Mouse (Mus musculus) ES-CJ7 (cell line): ENCODE data around the gene Sfpq.
"Not testable (repeated sequence)": the region's sequence is repeated elsewhere in the genome, so short reads cannot be mapped to it uniquely, and the experiment has no call there.

ENCODE experiments used
- DNase-seq: peaks from one replicate; pipeline ENCODE4 v3.0.0; 2011; ENCODE audit warnings: low read depth, low spot score

The Sfpq gene

DNA sequence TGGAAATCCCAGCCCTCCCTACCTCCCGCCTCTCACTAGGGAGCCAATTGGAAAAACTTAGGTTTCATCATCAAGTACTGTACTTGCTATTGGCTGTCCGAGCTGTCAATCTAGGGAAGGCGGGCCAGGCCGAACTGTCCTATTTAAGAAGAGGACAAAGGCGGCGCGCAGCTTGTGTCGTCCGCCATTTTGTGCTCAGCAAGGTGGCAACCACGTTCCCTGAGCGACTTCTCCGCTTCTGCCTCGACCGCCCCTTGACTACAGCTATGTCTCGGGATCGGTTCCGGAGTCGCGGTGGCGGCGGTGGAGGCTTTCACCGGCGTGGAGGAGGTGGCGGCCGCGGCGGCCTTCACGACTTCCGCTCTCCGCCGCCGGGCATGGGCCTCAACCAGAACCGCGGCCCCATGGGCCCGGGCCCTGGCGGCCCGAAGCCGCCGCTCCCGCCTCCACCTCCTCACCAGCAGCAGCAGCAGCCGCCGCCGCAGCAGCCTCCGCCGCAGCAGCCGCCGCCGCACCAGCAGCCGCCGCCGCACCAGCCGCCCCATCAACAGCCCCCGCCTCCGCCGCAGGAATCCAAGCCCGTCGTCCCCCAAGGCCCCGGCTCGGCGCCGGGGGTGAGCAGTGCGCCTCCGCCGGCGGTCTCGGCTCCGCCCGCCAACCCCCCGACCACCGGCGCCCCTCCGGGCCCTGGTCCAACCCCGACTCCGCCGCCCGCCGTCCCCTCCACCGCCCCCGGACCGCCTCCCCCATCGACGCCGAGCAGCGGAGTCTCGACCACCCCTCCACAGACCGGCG is at the start of gene Sfpq:
TSS of gene Sfpq (plus strand) at position 174 of the 795 bp plus-strand sequence.
- DNase-seq, result peak; percentile 99

DNA sequence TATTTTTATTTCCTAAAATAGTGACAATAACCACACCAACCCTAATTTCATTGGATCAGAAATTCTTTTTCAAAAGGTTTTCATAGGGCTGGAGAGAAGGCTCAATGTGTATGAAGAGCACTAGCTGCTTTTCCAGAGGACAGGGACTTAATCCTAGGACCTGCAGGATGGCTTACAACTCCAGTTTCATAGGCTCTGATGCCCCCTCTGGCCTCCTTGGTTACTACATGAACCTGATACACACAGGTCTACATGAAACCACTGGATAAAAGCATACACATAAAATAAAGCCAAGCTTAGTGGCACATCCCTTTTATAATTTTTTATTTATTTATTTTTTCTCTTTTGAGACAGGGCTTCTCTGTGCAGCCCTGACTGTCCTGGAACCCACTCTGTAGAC is 43.7 kb upstream of the Sfpq start:
- DNase-seq, result peak; percentile 81

DNA sequence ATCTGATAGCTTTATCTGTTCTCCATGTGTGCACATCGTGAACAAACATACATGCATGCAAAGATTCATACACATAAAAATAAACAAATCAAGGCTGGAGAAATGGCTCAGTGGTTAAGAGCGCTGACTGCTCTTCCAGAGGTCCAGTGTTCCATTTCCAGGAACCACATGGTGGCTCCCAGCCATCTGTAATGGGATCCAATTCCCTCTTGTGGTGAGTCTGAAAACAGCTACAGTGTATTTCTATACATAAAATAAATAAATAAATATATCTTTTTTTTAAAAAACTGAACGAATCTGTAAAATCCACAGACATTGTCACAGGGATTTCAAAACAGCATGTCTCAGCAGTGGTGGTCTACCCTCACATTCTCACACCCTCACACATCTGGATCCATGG is 42.4 kb upstream of the Sfpq start:
- peak; percentile 38 for DNase-seq

DNA sequence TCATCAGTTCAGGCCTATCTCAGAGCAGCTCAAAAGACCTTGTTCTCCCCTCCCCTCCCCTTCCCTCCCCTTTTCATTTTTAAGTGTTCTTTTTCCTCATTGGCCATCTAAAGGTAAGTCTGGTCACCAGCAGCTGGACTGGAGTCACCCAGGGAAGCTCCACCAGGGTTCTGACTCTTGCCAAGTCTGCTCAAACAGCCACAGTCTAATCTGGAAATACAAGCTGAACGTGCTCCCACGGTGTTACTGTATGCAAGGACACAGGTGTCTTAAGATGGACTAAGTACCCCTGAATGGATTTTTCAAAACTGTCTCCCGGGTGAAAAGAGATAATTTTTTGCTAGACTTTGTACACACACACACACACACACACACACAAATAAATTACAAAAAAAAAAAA is 37.8 kb upstream of the Sfpq start:
- DNase-seq, result peak; percentile 36

DNA sequence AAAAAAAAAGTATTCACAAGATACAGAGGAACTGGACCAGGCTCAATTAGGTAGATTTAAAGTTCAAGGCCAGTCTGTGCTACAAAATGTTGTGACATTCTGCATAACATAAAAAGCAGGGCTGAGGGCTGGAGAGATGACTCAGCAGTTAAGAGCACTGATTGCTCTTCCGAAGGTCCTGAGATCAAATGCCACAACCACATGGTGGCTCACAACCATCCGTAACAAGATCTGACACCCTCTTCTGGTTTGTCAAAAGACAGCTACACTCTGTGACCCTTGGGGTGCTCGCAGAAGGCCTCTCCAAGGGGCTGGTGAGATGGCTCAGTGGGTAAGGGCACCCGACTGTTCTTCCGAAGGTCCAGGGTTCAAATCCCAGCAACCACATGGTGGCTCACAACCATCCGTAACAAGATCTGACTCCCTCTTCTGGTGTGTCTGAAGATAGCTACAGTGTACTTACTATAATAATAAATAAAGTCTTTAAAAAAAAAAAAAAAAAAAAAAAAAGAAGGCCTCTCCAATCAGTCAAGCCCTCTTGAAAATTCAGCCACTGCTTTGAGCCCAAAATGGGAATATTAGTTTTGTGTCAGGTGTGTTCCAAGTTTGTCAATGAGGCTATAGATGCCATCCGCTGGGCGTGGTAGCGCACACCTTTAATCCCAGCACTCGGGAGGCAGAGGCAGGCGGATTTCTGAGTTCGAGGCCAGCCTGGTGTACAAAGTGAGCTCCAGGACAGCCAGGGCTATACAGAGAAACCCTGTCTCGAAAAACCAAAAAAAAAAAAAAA is 37.2 kb upstream of the Sfpq start:
- DNase-seq, result peak; percentile 87

DNA sequence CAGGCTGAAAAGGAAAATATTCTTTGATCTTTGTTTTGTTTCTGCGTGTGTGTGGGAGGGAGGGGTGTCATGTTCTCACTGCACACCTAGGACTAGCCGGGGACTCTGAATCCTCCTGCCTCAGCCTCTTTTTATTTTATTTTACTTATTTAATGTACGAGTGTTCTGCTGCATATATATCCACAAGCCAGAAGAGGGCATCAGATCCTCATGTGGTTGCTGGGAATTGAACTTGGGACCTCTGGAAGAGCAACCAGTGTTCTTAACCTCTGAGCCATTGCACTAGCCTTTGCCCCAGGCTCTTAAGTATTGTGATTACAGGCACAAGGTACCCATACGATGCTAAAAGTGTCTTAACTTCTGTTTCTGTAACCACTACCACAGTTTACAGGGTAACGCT is 34.4 kb upstream of the Sfpq start:
- peak; percentile 54 for DNase-seq

DNA sequence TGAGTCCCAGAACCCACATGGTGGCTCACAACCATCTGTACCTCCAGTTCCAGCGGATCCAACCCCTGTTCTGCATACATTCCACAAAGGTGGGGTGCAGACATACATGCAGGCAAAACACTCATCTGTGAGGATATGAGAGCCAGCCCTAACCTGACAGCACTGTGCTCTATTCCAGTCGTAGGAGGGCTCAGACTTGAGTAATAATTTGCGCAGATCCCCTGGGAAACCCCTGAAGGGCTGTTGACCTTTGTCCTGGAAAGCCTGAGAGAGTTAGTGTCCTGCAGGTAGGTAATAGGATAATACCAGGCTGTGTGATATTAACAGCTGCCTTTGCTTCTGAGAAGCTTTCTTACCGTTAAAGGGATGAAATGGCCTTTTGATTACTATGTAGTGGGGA is 32.6 kb upstream of the Sfpq start:
- DNase-seq, result no peak

DNA sequence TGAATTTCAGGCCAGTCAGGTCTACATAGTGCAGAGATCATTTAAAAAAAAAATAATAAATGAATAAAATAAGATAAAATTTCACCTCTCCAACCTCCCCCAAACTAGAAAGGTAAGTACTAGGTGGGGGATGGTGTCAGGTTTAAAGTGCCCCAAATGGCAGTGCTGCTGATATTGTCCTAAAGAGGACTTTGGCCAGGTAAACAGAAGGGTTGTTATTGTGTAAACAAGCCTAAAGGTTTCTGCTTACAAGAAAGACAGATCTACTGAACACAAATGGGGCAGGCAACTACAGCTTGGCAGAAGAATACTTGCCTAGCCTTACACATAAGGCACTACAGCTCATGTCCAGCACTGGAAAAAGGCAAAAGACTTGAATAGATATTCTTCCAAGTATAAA is 30.6 kb upstream of the Sfpq start:
- no peak for DNase-seq

DNA sequence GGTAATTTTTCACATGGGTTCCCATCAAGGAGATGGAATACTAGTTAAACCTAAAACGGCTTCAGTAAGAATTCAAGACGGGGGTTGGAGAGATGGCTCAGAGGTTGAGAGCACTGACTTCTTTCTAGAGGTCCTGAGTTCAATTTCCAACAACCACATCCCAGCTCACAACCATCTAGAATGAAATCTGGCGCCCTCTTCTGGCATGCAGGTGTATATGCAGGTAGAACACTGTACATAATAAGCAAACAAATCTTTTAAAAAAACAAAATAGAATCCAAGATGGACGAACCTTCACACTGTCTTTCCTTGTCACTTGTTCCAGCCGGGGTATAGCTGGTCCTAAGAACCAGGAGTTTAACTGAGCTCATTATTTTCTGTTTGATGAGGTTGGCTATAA is 28.8 kb upstream of the Sfpq start:
- DNase-seq, result peak; percentile 70

DNA sequence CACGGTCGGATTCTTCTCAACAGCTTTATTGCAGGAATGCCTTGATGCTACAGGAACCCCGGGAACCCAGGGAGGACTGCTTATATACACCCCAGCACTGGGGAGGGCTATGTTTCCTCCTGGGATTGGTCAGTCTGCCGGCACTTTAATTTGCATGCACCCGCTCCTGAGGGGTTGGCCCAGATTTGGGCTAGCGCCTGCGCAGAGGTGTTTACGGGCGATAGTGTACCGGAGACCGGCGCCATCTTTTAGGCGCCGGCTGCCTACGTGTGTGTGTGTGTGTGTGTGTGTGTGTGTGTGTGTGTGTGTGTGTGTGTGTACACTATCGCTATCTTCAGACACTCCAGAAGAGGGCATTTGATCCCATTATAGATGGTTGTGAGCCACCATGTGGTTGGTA is 21.8 kb upstream of the Sfpq start:
- DNase-seq, result not testable (repeated sequence)

DNA sequence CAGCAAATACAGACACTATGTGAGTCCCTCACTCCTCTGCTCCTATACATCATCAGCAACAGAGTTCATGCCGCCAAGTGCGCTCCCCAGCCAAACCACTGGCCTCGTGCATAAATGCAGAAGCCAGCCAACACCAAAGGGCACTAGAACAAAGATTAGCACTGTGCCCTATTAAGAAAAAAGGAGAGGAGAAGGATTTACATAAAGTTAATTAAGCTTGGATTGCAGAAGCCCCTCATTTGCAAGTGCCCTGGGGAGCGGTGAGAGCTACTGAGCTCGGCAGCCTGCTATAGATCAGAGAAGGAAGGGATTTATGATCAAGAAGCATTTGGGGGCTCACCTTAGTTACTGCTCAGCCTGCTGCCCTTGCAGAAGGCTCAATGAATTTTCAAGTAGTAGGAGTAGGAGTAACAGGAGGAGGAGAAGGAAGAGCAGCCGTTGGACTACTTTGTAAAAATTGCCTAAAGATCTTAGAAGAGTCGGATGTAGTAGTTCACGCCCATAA is 20.5 kb upstream of the Sfpq start:
- DNase-seq, result no peak

DNA sequence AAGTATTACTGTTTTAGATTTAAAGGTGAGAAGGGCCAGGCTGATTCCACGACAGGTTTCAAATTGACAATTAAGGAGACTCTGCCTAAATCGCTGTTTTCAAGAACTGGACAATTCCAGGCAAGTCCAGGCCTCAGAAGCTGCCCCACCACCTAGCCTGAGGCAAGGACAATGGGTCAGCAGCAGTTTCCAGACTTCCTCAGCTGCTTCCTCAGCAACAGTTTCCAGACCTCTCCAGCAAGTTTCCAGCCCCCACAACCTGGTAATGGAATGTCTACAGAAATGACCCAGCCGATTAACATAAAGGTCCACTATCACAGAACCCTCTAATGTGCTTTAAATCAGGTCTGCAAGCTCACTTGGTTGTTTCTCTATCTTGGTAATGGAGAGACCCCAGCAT is 16.7 kb upstream of the Sfpq start:
- no peak for DNase-seq

DNA sequence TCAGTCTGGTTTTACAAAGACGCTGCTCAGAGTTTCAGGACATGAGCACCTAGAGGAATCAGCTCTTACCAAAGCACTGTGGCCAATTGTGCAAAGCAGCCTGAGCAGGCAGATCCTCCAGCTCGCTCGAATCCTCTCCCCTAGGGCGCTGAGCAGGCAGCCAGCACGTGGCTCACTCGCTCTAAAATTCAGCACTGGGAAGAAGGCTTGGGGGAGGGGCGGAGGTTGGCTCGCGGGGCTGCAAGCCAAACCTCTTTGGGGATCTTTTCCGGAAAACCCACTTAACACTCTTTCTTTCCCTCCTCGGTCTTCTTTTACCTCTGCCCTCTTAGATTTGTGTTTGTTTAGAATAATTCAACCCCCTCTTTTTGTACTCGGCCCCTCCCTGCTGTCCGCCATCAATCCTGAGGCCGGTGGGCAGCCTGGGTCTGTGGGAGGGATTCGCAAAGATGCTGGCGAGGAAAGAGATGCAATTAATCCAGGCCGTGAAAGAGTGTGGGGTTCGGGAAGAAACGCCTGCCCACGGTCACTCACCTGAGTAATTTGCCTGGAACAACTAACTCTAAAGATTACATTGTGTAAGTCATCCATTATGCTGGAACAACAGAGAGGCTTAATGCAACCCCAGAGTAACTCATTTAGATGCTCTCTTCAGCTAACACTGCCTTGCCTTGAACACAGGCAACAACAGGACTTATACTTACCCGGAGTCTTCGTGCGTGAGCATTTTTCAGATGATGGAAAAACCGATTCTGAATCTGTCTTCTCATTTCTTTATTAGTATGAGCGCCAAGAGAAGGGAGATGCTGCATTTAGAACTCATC is 15.8 kb upstream of the Sfpq start:
- peak; percentile 87 for DNase-seq

DNA sequence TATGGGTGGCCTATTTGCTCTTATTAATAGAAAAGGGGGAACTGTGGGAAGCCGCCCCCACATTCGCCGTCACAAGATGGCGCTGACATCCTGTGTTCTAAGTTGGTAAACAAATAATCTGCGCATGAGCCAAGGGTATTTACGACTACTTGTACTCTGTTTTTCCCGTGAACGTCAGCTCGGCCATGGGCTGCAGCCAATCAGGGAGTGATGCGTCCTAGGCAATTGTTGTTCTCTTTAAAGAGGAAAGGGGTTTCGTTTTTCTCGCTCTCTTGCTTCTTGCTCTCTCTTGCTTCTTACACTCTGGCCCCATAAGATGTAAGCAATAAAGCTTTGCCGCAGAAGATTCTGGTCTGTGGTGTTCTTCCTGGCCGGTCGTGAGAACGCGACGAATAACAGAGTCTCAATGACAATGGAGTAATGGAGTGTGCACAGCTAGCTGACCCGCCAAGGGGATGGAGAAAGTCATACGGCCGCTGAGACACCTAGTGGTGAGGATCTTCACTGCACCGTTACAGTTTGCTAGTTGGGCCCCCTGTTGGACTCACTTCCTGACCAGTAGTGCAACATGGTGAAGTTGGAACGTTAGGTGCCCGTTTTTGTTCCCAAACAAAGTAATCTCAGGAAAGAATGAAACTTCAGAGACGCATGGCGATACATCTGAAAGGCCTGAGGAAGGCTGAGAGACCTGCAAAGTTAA is 5.7 kb upstream of the Sfpq start:
- DNase-seq, result peak; percentile 91

DNA sequence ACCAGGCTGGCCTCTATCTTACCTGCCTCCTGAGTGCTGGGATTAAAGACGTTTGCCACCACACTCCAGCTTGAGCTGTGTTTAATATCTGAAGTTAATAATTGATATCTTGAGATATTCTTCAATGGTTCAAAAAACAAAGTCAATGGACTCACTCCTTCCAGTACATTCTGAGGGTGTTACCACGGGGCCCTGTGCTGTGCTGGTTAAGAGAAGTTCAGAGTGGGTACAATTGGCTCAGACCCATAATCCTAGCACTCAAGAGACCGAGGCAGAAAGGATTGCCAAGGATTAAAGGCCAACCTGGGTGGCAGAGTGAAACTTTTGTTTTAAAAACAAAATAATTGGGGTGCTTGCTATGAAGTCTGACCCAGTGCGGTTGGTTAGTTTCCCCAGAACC is 4.8 kb upstream of the Sfpq start:
- no peak for DNase-seq

DNA sequence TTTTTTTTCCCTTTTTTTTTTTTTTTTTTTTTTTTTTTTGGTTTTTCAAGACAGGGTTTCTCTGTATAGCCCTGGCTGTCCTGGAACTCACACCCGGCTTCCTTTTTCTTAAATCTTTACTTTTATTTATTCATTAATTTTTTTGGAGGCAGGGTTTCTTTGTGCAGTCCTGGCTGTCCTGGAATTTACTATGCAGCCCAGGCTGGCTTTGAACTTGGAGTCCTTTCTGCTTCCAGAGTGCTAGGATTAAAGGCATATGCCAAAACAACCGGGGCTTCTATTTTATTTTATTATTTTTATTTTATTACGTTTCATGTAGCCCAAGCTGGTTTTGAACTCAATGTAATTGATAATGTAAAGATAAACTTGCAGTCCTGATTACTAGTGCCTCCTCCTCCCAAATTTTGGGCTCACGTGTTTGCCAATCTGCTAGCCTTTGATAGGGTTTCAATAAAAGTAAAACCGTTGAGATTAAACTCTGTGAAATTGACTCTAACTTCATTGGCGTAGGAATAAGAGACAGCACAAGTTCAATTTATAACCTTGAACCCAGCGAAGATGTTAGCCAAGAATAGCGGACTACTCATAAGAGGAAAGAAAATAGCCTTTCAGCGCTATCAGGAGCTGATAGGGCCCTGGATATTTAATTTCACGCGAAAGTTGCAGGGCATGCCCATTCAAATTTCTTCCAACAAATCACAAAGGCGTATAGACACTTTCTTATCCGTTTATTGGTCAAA is 543 bp upstream of the Sfpq start:
- DNase-seq, result no peak

DNA sequence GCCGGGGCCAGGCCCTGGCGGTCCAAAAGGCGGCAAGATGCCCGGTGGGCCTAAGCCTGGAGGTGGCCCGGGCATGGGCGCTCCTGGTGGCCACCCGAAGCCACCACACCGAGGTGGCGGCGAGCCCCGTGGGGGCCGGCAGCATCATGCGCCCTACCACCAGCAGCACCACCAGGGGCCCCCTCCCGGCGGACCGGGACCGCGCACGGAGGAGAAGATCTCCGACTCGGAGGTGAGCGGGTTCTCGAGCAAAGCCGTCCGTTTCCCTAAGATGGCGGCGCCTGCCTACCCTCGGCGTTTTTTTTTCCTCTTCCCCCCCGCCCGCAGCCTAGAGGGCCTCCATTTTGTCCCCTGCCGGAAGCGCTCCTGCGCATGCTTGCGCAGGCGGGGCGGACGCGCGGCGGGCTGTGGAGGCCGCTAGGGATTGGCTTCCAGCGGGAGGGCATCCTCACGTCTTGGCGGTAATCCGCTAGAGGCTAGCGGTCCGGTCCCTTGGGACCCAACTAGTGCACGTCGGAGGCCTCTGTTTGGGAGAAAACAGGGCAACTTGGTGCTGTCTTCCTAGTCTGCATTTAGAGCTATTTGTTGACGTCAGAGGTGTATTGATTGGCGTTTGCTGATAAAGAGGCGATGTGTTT is 984 bp downstream of the Sfpq start:
- DNase-seq, result peak; percentile 89

DNA sequence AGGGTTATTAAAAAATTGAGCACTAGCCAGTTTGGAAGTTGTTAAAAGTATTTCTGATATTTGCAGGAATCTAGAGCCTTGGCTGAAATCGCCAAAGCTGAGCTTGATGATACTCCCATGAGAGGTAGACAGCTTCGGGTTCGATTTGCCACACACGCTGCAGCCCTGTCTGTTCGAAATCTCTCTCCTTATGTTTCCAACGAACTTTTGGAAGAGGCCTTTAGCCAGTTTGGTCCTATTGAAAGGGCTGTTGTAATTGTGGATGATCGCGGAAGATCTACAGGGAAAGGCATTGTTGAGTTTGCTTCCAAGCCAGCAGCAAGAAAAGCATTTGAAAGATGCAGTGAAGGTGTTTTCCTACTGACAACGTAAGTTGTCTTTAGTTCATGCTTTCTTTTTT is 2.1 kb downstream of the Sfpq start:
- no peak for DNase-seq

DNA sequence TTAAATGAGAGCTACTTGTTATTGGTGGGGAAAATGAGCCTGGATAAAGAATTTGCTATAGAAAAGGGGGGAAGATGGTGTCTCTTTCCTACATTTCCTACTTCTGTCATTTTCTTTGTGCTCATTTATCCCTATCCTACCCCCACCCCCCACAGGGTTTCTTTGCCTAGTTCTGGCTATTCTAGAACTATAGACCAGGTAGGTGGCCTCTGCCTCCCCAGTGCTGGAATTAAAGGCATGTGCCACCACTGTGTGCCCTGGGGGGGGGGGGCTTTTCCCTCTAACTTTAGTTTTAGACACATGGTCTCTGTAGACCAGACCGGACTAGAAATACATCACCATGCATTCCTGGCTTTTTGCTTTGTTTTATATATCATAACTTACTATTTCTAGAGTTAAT is 3.1 kb downstream of the Sfpq start:
- no peak for DNase-seq

DNA sequence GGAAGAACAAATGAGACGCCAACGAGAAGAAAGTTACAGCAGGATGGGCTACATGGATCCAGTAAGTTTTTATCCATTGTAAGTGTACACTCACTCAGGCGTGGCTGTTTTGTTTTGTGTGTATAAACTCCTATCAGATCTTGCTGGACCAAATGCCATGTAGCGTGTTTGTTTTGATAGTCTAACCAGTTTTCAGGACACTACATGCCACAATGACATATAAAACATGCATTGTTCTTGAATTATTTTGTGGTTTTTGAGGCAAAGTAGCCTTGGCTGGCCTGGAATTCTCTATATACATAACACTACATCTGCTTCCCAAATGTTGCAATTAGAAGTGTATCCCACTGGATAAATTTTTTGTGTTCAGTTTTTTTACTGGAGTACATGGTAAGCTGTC is 5.7 kb downstream of the Sfpq start:
- no peak for DNase-seq
